Mouse (Mus musculus) inflammation-experienced regulatory T-cells, adult 6 months (primary cell): ENCODE results near the gene Atp6v0a4. TPM values are rescaled to one million over a fixed set of nuclear protein-coding genes. Genes with fewer than 3 reads are reported as not detected.

Experiments
- ATAC-seq: one replicate; pipeline ENCODE4 v1.8.0; 2017
- polyA plus RNA-seq, 3 experiments: library from polyadenylated mRNA; unstranded; fragments of 100-300 nt; shearing (Covaris generic); gene quantifications; one replicate each; pipeline ENCODE4 v1.2.1; 2017

Gene Atp6v0a4
- not detected for polyA plus RNA-seq

DNA sequence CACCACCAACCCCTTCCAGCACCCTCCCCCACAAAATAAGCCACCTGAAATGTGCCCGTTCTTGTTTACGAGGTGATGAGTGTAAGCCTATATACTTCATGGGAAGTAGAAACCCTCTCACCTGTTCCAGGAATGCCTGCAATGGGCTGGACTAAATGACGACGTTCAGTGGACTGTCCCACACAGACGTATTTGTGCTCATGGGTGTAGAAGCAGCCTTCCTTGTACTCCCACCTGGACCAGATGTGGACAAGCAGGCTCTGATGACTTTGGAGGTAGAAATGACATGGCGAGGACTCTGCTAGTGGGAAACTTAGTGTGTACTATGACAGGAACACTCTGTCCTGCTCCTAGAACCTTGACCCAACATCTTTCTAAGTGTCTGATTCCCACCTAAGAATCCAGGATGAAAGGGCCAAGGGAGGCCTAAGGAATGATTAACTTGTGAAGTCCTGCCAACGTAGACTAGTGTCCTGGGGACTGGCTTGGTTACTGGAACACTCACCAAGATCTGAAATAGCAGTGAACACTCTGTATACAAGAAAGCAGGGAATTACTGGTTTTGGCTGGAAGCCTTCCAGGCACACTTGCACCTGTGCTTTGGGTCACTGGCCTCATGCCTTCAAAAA lies at the start of gene Atp6v0a4:
Atp6v0a4 (minus strand) TSS at position 380 of the 629 bp plus-strand sequence.
- ATAC-seq, result no peak

DNA sequence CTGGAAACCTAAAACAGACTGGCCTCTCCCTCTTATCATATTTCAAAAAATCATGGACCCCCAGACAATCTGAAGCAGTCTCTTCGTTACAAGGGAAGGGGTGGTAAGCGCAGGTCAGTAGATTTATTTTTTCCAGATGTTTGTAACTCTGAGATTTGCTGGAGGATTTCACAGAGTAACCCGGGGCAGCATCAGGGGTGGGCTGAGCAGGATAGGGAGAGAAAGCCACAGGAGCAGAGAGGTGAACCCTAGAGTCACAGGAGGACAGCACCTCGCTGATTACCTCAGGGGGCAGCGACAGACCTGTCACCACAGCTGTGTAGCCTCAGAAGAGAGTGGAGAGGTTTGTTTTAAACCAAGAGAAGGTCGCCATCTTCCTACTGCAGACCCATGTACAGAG lies 41.0 kb upstream of the Atp6v0a4 start:
- no peak for ATAC-seq

DNA sequence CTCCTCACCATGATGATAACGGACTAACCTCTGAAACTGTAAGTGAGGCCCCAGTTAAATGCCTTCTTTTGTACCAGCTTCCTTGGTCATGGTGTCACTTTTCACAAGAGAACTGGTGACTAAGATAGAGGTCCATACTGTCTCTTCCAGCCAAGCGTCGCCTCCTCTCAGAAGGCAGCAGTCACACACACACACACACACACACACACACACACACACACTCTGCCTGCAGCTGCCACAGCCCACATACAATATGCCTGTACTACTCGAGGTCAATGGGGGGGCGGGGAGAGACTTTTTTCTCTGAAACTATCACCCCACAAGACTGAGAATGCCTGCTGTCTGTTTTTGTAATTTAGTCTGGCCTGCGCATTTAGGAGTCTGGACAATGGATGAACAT lies 40.3 kb upstream of the Atp6v0a4 start:
- ATAC-seq, result no peak

DNA sequence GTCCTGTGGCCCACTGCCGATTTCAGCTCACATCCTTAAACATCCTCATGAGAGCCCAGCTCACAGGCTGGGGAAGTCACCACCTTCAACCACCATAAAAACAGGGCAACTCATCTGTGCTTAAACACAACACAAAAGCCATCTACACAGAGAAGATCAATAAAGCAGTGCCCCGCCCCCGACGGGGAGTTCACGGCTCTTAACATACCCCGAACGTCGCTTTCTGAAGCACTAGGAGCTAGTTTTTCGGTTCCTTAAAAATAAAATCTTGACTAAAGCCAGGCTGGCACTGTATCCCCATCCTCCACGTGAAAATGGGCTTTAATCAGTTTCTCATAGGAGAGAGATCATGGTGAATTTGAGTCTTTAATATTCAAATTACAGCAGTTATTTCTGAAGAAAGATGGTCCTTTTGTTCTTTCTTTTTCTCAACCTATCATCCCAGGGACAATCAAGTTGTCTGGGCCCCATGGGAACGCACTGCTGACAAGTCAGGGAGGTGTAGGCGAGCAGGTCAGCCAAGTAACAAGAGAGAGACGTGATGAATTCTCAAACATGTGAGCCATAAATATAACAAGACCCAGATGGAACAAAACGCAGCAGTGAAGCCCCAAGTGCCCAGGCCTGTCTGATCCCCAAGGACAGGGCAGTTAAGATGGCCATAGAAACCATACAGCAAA lies 38.6 kb upstream of the Atp6v0a4 start:
- ATAC-seq, result no peak

DNA sequence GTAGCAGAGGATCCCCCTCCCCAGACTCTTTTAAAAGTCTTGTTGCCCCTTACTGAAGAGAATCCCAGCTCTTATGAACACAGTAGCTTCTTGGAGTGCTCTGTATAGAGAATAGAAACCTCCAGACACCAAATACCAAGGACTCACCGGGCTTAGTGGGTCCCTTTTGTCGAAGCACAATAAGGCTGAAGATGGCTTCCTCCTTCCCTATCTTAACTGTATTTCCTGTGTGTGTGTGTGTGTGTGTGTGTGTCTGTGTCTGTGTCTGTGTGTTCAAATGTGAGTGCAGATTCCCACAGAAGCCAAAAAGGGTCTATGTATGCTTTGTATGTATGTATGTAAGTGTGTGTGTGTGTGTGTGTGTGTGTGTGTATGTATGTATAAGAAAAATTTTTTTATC lies 36.2 kb upstream of the Atp6v0a4 start:
- no peak for ATAC-seq

DNA sequence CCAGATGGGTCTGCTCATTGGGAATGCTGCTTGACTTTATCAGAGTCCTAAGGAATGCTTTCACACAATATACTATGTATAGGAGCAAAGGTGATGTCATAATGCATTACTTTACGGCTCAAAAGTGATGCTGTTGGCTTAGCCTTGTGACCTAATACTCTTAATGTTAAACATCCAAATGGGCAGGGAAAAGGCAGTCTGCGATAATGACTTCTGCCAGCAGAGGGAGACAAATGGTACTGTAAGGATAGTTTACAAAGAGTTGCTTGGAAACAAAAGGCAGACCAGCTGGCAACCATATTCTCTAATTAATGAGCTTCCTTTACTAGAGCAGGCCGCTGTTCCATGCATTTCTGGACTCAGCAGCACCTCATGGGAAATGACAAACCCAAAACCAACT lies 35.7 kb upstream of the Atp6v0a4 start:
- peak; percentile 60 for ATAC-seq

DNA sequence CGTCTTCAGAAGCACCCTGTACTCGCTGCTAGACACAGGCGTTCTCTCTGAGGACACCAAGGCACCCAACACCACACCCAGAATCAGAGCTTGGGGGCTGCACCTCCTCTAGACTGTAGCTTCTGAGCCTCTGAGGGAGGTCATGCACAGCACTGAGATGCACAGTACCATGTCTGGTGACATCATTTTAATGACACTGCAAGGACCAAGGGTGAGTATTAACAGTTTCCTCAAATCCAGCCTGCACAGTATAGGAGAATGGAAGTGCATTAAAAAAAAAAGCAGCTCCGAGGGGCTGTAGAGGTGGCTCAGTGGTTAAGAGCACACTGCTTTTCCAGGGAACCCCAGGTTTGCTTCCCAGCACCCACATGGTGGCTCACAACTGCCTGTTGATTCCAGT lies 35.2 kb upstream of the Atp6v0a4 start:
- ATAC-seq, result no peak

DNA sequence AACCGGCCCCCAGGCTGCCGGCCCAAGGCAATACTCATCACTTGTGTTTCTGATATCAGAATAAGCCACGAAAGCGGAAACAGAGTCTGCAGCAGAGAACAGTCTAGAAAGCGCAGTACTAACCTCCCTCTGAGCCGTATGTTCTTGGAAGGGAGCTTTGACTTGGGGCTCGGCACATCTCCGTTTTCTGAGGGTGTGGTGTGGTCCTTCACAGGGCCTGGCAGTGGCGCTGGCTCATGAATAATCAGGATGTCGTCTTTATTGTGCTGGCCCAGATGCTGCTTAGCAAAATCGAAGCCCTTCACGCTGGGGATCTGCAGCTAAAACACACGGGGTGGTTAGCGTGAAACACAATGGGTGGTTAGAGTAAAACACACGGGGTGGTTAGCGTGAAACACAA lies 33.5 kb upstream of the Atp6v0a4 start:
- no peak for ATAC-seq

DNA sequence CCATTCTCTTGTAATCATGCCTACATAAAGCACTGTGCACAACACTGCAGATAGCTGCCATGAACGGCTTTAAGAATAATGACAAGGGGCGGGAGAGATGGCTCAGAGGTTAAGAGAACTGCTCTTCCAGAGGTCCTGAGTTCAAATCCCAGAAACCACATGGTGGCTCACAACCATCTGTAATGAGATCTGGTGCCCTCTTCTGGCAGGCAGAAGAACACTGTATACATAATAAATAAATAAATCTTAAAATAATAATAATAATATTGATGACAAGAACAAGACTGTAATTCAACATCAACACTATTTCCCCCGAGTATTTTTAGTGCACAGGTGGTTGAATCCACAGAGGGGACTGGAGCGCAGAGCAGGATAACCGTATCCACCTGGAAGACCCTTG lies 31.8 kb upstream of the Atp6v0a4 start:
- ATAC-seq, result no peak

DNA sequence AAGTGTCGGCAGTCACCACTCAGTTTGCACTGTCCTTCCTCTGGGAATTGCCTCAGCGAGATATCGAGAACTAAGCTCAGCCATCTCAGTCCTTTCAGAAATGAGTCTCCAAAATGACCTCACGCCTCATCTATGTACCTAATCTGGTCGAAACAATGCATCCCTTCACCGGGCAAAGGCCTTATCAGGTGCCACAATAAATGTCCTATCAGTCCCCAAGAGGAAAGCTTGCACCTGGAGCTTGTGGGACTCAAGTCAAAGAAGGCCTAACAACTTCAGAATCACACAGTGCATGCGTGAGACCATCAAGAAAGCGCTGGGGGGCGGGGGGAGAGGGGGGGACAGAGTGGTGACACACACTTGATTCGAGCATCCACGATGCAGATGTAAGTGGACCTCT lies 27.9 kb upstream of the Atp6v0a4 start:
- no peak for ATAC-seq

DNA sequence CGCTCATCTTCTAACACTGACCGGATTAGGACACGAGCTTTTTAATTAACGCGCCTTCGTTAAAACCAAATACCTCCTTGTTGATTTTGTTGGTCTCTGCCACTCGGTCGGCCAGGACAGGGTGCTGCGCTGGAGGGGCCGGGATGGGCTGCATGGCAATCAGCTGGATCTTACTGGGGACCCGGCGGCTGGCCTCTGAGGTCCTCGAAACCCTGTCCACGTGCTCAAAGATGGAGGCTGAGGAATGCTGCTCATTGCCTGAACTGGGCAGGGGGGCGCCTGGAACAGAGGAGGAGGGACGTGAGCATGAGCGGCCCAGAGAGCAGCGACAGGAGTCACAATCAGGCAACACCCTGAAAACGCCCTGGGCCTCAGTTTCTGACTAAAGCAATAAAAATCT lies 25.1 kb upstream of the Atp6v0a4 start:
- ATAC-seq, result no peak

DNA sequence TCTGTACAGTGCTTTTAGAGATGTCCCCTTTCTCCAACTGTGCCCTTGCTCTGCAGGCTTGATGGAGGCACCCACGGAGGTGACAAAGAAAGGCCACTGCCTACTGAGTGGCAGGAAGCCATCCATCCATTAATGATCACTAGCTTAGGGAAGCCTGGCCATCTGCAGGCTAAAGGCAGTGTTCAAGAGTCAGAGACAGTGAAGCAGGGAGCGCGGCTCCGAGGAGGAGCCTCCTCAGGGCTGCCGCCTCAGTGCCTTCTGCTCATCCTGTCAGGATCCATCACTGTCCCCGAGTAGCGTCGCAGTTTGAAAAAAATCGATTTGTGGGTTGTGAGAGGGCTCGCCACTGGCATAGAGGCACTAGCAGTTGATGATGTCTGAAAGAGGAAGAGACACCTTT lies 24.2 kb upstream of the Atp6v0a4 start:
- ATAC-seq, result no peak

DNA sequence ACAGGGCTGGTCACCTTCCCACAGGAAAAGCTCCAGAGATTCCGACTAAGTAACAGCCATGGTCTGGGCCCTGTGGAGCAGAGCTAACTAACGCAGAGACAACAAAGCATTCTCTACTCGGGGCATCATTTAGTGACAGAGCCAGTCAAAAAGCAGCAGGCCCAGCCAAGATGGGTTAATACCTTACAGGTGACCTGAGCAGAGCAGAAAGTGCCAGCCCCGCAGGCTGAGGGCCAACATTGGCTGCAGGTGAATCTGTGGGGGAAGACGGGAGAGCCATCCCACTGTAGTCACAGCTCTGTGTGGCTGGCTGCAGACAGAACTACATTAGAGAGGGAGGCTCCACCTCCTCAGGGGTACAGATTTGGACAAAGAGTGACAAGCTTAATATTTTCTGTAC lies 22.9 kb upstream of the Atp6v0a4 start:
- no peak for ATAC-seq

DNA sequence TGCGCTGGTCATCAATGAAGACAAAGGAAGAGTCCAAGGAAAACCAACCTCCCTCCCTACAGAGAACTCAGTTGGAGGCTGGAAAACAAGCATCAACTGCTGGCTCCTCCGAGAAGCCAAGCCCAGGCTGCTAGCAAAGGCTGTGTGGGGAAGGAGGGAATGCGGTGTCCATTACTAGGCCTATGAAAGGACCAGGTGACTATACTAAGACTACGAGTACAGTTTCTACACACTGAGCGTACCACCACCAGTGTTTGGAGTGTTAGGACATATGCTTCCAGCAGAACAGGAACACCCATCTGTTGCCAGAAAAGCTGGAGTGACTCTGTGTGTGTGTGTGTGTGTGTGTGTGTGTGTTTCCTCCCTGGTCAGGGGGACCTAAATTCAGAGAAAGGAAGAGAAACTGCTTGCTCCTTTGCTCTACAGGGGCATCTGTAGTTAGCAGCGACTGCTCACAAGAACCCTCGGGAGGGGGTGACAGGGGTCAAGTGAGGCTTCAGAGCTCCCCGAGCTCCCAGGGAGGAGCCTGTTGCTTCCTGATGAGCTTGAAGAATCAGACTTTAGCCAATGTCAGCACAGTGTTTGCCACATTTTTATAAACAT lies 21.2 kb upstream of the Atp6v0a4 start:
- no peak for ATAC-seq

DNA sequence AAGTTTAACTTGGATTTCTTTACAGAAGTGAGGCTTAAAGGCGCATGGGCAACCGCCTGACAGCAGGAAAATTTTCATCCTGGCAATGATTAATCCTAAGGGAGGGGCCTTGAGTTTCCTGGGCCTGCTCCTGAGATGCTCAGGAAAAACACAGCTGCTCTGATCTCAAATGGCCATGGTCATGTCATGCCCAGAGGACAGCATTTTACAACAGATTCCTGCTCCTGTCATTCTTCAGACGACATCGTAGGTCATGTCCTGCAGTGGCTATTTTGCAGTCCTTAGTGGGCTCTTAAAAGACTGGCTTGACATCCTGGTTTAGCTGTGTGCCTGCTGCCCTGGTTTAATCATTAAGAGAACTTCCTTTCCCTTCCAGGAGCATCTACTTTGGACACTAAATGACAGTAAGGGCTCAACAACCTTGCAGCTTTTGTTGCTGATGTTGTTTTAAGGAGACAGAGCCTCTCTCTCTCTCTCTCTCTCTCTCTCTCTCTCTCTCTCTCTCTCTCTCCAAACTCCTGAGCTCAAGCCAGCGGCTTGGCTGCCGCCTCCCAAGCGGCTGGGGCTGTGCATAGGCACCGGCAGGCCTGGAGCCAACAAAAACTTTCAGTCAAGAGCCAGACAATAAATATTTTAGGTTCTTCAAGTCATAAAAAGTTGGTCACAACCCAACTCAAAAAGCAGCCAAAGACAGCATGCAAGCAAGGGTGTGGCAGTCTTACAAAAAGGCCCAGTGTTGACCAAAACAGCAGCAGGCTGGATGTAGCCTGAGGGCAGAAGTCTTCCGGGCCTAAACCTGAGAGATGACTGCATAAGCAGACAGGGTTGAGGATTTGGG lies 20.0 kb upstream of the Atp6v0a4 start:
- ATAC-seq, result no peak

DNA sequence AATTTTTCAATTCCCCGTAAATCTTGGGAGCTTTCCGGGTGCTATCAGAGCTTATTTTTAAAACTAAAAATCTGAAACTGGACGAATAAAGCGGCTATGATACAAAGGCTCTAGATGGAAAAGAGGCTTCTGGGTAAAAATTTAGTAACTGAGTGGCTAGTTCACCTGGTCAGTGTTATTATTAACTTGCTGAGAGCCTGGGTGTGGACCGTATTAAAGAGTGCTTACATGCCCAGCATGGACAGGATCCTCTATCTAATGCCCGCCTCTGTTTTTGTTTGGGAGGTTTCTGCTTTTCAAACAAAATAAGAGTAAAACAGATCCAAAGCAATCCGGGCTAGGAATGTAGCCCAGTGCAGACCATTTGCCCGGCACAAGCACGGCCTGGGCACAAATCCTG lies 16.0 kb upstream of the Atp6v0a4 start:
- no peak for ATAC-seq

DNA sequence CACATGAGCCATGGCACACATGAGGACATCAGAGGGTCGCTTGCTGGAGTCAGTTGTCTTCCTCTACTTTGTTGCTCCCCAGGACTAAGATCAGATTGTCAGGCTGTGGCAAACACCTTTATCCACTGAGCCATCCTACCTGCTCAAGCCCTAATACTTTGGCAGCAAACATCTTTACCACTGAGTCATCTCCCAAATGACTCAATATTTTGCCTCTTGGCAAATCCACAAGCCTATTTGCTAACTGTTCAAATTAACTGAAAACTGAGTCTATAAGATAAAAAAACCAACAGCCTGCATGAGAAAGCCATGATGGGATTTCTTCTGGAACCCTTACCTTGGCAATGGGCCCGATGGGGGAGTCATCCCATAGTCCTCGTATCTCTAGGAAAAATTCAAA lies 14.7 kb upstream of the Atp6v0a4 start:
- ATAC-seq, result no peak

DNA sequence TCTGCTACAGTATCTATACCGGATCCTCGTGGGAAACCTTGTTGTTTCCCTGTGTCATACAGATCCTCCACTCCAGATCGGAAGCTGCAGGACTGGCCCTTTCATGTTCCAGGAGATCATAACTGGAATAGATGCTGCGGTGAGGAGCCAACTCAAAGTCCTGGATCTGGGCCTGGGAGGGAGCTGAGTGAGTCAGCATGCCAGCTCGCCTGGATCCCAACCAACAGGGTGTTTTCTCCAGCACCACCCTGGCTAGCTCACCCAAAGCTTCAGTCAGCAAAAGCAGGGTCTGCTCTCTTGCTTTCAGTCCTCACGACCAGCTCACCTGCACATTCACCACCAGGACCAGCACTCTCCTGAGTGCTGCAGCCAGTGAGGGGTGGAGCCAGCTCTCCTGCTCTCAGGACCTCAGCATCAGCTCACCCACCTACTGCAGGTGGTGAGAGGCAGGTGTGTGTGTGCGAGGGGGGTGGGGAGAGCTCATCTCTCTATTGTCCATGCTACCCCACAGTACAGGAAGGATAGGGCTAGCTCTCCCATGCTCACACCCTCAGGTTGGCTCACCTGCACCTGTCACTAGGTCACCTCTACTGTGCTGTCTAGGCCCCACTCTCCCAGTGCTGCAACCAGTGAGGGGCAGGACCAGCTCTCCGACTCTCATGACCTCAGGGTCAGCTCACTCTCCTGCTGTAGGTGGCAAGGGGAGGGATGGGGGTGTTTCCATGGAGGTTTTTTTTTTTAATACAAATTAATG lies 10.6 kb upstream of the Atp6v0a4 start:
- ATAC-seq, result no peak

DNA sequence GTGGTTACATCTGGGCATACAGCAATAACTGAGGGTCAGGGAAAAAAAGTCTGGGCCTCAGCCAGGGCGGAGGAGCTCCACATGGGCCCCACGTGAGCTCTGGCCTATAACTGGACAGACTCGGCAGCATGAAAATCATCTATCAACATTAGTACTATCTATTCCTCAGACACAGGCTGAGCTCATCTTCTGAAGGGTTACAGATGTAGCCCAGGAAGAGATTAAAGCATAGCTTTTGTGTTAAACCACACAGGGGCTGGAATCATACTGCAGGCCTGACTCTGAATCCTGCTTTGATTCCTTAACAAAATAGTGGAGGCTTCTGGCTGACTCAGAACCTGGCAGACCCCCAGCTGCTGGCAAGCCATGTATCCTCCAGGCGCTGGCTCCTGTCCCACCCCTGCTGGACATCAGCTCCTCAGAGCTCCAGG lies 7.4 kb upstream of the Atp6v0a4 start:
- ATAC-seq, result no peak

DNA sequence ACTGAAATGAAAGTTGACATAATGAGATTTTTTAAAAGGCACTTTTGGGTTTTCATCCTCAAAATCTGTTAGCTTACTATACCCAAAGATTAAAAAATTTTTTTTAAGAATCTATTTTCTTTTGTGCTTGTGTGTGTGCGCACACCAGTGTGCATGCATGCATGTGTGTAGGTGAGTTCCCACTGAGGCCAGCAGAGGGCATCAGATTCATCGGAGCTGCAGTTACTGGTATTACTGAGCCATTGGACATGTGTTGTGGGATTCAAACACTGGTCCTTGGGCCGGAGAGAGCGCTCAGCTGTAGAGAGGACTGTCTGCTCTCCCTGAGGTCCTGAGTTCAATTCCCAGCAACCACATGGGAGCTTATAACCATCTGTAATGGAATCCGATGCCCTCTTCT lies 5.5 kb upstream of the Atp6v0a4 start:
- ATAC-seq, result no peak

DNA sequence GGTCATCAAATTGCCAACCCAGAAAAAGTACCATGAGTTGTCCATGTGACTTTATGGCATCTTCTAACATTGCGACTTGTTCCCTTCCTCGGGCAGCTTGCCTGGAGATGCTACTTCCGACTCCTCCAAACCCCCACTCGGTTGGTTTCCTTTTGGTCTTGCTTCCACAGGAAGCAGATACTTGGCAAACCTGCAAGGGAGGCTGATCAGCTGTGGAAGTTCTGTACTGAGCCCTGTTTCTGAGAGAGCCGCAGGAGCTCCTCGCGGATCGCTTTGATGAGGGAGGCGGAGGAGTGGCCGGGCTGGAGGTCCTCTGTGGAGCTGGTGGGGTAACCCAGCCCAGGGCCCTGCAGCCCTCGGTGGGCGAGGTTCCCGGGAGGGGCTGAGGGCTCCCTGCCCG lies 3.7 kb upstream of the Atp6v0a4 start:
- ATAC-seq, result no peak

DNA sequence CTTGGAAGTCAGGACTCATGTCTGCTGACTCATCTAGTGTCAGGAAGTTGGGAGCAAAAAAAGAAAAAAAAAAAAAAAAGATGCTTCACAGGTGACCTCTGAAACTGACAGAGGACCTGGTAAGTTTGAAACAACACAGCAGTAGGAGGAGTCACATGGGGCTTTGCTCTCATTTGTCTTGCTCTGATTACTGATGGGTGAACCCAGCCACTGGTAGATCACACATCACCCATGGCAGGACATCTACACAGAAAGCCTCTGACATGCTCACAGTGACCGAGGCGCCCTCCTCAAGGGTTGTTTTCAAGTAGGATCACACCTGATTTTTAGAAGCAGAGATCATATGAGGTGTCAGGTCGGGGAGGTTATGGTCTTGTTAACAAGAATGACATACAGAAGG lies 1.1 kb upstream of the Atp6v0a4 start:
- ATAC-seq, result no peak

DNA sequence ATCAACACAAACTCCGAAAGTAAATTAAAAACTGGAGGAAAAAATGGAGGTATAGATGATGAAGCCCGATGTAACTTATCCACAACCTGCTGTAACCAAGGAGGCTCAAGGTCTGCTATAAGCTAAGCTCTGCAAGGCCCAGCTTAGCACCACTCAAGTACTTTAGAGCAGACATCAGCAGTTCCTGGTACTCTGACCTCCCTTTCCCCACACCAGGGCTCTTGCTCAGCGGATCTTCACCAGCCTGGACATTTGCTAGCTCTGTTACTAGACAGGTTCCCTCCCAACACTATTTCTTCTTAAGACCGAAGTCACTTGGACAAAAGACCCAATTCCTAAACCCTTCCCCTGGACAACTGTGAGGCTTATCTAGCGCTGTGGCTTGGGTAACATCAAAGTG lies 496 bp upstream of the Atp6v0a4 start:
- no peak for ATAC-seq
